Mouse (Mus musculus) layer of hippocampus, postnatal 36 days (tissue): Measurements from ENCODE around the gene Filip1. TPM values are rescaled to one million over a fixed set of nuclear protein-coding genes. Genes with fewer than 3 reads are reported as not detected.
A peak's percentile ranks its signal among the peaks of the same experiment; 100 is the strongest.
"Not testable (repeated sequence)": the region's sequence is repeated elsewhere in the genome, so short reads cannot be mapped to it uniquely, and the experiment has no call there.

Experiments
- DNase-seq, 2 experiments: peaks; one replicate each; pipeline ENCODE4 v3.0.0; 2022
- total RNA-seq, 2 experiments: library from RNA; stranded (reverse); gene quantifications; 2 replicates each; pipeline ENCODE4 v1.2.3; 2021

Gene Filip1
- total RNA-seq, result 10 to 100 TPM in 1 of 2 experiments, 1 to 10 TPM in 1; 8.5 to 10.3 TPM

DNA sequence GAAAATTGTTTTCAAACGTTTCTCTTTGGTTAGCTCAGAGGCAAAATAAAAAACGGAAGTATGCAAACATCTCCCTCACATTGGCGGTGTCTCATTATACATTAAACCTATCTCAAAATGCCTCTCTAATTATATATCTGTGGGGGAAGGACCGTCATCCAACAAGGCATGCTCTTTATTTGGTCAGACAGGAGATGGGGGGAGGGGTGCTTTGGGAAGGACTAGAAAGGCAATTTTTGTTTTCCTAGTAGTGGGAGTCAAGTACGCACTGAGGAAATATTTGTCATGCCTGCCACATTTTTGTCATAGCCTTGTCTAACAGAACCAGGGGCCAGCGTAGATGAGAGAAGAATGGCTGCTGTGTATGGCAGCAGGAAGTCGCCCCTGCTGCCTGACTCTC lies at the start of gene Filip1:
Gene Filip1 (minus strand): TSS at position 101 of the 400 bp plus-strand sequence.
- no peak for DNase-seq

DNA sequence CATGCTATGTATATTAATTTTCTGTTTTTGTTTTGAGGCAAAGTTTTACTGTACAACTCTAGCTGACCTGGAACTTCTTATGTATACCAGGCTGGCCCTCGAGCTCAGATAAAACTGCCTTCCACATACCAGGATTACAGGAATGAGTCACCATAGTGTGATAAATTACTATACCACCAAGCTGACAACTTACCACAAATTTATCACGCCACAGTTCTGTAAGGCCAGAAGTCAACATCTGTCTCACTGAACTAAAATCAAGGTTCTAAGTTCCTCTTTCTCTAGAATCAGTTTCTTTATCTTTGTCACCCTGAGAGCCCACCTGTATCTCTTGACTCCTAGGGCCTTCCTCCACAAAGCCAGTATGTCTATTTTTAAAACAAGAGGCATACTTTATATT lies 45.0 kb upstream of the Filip1 start:
- DNase-seq, result no peak

DNA sequence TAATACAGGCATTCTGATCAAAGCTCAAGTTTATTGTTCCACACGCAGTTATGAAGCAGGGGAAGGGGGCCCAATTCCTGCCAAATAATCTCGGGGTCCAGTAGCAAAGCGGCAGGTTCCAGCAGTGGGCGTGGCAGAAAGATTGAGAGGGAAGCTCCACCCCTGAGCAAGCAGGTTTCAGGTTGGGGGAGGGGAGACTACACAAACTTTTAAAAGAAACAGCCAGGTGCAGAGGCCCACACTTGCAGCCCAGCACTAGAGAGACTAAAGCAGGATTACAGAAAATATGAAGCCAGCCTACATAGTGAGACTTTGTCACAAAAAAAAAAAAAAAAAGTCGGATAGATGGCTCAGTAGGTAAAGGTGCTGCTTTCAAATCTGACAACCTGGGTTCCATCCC lies 40.3 kb upstream of the Filip1 start:
- DNase-seq, result no peak

DNA sequence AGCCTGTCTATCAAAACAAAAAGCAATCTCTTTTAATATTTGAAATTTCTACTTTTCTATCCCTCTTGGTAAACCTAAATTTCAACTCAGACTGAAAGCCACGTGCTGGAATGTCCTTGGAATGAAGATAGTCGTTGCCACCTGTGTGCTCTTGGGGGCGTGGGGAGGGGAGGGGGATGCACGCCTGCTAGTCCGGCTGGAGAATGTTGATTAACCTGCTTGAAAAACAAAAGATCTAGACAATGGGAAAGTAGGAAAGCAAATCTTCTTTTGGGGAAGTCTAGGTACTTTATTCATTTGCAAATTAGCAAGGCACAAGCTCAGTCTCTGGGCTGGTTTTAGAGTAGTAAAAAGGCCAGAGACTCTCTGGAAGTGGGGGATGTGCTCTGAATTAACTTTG lies 36.6 kb upstream of the Filip1 start:
- not testable (repeated sequence) for DNase-seq

- not testable (repeated sequence) for DNase-seq
Measured at GRCm38 (mm10) chr9:80044301-80044700, 31.6 kb upstream of the Filip1 start.

DNA sequence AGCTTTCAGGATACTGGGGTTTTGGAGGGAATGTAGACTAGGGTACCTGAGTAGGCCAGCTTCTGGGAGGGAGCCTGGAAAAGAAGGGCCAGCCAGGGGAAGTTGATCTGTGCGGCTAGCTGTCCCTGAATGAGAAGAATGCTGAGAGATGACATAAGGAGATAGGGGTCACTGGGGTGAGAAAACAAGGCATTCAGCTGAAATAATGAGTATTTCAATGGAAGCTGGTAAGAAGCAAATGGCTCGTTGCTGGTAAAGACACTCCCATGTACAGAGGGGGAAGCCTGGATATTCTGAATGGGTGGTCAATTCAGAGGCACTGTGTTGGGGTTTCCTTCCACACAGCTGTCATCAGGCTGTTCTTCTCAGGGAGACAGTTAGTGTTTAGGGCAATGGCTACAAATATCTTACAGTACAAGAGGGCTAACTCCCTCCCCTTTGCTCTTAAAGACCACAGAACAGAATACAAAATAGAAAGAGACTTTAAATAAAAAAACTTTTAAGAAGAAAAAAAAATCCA lies 26.7 kb upstream of the Filip1 start:
- no peak for DNase-seq

- no peak for DNase-seq
Measured at GRCm38 (mm10) chr9:80037997-80038383, 25.3 kb upstream of the Filip1 start.

DNA sequence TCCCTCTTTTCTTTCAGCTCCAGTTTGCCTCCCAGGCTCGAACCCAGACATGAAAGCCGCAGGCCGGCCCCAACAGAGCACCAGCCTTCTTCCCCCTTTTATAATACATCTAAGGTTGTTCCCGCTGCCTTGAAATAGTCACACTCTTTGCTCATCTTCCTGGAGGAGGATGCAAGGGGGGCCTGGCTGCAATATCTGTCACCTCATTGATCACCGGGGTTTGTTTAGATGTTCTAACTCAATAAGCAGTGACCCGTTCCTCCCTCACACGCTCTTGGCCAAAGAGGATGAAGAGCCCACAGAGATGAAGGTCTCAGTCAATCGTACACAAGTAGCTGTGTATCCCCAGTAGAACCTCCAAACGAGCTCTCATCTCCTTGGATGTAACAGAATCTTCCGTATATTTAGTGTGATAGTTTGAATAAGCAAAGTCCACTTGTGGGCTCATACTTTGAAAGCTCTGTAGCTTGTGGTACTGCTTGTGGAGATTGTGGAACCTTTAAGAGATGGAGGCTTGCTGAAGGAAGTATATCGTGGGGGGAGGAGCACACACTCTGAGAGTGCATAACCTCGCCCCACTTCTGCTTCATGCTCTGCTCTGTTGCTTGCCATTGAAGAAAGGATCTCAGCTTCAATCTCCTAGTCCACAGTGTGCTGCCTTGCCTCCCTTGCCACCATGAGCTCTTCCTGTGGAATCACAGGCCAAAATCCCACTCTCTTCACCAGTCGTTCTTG lies 24.8 kb upstream of the Filip1 start:
- DNase-seq, result no peak

DNA sequence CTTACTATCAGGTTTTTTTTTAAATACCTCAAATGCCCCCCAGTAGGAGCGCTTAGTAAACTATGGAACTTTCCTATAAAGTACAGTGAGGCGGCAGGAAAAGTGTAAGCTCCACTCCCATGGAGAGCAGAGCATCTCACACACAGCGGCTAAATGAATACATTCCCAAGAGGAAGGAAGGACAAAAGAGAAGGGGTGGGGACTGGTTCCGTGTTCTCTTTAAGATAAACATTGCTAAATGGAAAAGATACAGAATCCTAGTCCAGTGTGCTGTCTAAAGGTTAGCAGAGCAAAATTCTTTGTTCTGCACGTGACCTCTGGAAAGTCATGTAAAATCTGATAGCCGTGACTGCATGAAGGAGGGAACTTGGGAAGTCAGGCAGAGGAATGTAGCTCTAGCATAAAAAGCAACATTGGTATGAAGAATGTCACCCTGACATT lies 13.9 kb upstream of the Filip1 start:
- DNase-seq, result no peak

- DNase-seq, result peak in 1 of 2 experiments; percentile 32
Measured at GRCm38 (mm10) chr9:80026017-80026416, 13.4 kb upstream of the Filip1 start.

DNA sequence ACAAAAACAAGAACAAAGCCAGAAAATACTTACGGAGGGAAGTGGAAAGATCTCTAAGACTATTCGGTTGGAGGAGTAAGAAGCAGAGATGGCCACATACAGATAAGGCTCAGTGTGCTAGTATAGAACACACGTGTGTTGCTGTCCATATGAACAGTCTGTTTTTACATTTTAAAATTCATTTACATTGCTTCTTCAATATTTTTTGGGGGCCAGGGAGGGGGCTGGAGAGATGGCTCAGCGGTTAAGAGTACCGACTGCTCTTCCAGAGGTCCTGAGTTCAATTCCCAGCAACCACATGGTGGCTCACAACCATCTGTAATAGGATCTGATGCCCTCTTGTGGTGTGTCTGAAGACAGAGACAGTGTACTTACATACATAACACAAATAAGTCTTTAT lies 12.7 kb upstream of the Filip1 start:
- not testable (repeated sequence) for DNase-seq

DNA sequence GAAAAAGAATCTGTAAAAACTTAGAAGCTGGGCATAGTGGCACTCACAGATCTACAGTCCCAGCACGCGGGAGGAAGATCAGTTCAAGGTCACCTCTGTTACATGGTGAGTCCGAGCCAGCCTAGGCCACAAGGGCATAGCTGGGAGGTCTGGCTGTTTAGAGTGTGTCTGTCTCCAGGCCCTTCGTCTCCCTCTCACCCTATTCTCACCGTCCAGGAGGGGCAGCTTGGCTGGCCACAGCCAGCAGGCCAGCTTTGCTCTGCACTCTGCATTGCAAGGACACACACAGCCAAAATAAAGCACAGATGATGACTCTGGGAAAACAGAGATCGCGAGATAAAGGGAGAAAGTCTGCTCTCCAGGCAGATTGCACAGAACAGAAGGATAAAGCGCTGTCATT lies 10.2 kb upstream of the Filip1 start:
- peak in 1 of 2 experiments; percentile 14 for DNase-seq

DNA sequence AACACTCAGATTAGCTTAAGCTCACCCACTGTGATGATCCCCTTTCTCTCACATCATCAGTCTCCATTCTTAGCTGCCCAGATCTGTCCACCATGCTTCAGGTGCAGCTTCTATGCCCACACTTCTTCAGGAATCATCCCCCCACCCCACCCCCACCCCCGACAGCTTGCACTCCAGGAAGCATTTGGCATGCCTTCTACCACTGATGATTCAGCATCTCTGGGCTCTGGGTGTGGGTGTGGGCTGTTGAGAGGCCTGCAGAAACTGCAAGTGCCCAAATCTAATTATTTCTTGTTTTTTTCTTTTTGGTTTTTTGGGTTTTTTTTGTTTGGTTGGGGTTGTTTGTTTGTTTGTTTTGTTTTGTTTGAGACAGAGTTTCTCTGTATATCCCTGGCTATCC lies 9.0 kb upstream of the Filip1 start:
- no peak for DNase-seq

DNA sequence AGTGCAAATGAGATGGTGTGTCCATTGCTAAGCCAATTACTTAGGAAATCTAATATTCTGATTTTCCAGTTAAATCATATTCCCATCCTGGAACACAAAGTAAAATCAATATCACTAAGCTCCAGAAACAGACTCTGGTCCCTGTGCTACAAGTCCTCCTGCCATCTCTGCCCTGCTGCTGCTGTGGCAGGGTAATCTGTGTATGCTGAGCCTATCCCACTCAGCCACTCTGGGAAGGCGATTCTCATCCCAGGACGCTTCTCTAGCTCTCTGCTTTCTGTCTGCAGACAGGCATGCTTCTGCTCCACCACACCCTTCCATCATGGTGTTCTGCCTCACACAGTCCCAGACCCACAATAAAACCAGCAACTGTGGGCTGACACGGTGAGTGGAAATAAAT lies 7.8 kb upstream of the Filip1 start:
- no peak for DNase-seq

GRCm38 (mm10) chr9:80012016-80012415 lies 635 bp downstream of the Filip1 start:
- DNase-seq, result no peak

GRCm38 (mm10) chr9:80002394-80003188 lies 10.1 kb downstream of the Filip1 start:
- DNase-seq, result peak; percentile 73 to 81

GRCm38 (mm10) chr9:79997282-79997681 lies 15.4 kb downstream of the Filip1 start:
- DNase-seq, result no peak

- no peak for DNase-seq
Measured at GRCm38 (mm10) chr9:79994296-79994695, 18.4 kb downstream of the Filip1 start.

DNA sequence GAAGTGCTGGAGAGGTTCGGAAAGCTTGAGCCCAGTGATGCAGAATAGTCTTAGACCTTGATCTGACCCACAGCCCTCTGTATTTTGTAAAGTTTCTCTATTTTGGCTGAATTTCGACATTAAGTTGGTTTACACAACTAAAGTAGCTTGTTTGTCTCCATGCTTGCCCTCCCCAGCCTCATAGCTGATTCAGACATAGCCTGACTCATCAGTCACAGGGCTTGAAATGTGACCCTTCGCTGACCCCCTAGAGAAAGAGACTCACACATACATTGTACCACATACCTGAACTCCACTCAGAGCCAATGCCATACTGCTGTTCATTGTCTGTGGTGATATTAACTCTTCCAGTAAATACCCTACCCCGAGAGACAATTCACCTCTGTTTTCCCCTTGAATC lies 19.6 kb downstream of the Filip1 start:
- DNase-seq, result no peak

DNA sequence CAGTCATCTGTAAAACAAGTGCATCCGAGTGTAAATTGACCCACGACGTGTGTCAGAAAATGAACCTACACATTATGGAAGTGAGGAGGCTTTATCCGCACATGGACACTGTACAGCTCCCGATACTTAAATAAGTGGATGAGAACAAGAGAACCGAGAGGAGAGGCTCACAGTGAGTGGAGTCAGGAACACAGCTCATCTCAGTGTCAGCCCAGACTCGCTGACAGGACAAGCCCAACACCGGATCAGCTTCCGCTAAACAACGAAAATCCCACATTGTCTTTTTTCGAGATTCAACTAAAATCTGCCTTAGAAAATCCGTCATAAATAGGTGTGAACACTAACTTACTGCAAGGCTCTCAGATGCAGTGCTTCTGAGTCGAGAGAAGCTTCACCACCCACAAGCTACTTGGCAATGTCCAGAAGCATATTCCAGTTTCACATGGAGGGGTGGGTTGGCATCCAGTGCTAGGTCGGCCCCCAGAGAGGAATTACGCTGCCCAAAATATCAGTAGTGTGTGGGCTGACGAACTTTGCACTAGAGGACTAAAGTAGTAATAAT lies 22.1 kb downstream of the Filip1 start:
- no peak for DNase-seq

GRCm38 (mm10) chr9:79989703-79990102 lies 22.9 kb downstream of the Filip1 start:
- no peak for DNase-seq

- DNase-seq, result no peak
Measured at GRCm38 (mm10) chr9:79989061-79989460, 23.6 kb downstream of the Filip1 start.

DNA sequence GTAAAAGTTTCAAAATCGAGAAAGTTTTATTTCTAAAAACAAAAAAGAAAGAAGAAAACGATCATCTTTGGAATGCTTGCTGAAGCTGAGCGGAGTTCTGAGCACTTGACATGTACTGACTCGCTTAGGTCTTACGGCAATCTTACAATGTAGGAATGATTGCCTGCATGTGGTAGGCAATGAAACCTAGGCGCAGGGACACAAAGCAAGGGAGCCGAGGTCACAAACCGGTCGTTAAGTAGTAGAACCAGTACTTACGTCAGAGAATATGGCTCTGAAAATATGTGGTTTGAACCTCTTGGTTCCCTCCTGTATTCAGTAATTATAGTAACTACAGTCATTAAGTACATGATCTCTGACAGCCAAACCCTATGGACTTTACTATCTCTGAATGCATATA lies 29.4 kb downstream of the Filip1 start:
- no peak for DNase-seq
